Mouse (Mus musculus): ENCODE data around the gene Igf2bp1.
"Not testable (repeated sequence)": the region's sequence is repeated elsewhere in the genome, so short reads cannot be mapped to it uniquely, and the experiment has no call there.

Gene Igf2bp1

GRCm38 (mm10) chr11:95963304-95963703 is 42.4 kb downstream of the Igf2bp1 start:
- no peak for DNase-seq (ENCODE audit: low spot score)

DNA sequence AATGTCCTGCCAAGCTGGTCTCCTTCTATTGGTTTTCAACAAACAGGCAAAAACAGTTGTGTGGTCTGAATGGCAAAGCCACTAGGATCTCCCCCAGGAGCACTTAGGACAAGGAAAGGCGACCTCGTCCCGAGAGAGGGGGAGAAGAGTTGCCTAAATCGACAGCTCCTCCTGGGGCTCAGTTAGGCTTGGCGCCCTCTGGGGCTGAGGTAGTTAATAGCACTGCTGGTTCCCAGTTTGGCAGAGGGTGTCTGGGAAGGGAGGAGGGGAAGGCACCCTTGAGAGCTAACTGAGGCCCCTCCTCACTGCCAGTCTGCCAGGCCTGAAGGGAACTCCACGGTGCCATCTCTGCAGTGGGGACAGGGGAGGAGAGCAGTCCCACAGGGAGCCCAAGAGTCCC is 46.6 kb downstream of the Igf2bp1 start:
- DNase-seq (ENCODE audit: low spot score), result no peak

DNA sequence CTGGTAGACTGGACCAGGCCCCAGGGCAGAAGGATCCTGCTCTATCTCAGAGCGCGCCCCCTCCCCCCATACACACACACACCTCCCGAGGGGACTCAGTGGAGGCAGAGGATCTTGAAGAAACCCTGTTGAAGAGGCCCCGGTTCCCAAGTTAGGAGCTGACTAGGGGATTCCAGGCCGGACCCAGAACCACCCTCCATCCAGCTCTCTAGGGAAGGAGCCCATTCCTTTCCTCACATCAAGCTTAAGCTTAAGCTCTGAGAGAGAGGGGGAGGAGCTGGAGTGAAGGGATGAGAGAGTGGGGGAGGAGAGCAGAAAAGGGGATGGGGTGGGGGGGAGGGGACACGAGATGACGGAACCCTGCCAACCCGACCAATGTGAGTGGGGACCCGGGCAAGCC is 47.5 kb downstream of the Igf2bp1 start:
- DNase-seq (ENCODE audit: low spot score), result no peak

DNA sequence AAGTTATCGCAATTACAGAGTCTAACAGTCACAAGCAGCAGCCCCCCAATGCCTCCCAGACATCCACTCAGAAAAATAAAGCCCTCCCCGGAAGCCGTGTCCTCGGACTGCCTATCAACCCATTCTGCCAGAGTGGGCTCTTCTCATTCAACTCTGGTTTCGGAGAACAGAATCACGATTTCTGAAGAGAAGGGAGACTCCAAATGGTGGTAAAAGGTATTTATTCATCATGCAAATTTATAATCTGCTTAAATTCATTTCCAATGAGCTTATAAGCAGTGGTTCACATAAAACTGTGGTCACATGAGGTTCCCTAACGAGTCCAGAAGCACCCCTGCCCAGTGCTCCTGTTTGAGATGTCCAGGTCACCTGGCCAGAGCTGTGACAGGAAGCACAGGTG is 48.3 kb downstream of the Igf2bp1 start:
- DNase-seq (ENCODE audit: low spot score), result no peak

DNA sequence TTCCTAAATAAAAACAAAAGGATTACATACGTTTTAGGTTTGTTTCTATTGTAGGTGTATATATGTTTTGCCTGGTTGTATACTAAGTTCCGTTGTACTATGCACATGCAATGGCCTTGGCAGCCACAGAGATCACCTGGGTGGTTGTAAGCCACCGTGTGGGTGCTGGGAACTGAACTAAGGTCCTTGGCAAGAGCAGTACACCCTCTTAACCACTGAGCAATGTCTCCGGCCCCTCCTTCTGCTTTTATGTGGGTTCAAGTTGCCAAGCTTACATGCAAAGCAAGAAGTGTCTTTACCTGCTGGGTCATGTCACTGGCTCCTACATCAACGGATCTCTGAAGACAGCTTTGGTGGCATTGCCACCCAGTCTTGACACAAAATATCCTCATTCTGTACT is 52.4 kb downstream of the Igf2bp1 start:
- DNase-seq (ENCODE audit: low spot score), result no peak

DNA sequence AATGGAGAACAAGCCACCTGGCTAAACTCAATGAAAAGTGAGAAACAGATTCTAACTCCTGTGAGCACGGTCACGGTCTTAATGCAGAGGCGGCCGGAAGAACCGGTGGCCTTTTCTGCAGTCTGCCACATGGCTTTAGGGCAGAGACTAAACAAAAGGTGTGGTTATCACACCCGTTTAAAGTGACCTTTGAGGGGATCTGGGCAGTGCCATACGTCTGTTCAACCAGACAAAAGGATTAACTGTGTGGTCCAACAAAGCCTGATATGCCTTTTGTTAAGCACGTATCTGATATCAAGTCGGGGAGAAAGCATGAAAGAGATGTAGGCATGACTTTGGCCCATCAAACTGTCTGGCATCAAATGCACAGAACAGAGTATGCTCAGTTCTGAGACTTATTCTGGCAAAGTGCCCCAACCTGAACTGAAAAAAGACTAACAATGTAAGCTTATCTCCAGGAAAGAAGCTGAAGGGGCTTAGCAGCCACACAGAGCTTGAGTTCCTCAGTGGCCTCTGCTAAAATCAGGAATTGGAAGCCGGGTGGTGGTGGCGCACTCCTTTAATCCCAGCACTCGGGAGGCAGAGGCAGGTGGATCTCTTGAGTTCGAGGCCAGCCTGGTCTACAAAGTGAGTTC is 59.8 kb downstream of the Igf2bp1 start:
- DNase-seq (ENCODE audit: low spot score), result no peak

DNA sequence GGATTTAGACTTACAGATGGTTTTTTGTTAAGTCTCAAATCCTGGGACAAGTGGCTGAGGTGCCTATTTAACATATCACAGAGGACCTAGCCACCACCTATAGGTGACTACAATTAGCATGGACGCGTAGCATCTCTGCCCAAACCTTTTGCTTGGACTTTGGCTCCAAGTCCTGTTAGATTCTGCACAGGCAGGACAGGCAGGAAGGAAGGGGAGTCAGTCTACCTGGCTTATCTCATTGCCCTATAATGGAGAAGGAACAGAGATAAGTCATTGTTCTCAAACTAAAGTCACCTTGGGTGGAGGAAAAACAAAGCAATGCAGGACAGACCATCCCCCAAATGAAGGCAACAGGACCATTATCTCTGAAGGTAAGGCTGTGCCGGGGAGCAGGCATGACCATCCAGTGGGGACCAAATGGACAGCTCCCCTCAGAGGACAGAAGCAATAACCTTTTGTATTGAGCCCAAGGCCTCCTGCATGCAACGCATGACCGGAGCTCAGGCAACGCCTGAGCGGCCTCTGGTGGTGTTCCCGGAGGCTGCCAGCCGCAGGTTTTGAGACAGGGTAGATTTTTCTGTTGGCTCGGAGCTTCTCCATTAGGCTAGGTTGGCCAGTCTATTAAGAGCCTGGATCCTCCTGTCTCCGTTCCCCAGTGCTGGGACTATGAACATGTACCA is 65.8 kb downstream of the Igf2bp1 start:
- peak; percentile 16 for DNase-seq (ENCODE audit: low spot score)

GRCm38 (mm10) chr11:95936409-95936808 is 69.3 kb downstream of the Igf2bp1 start:
- no peak for DNase-seq (ENCODE audit: low spot score)

DNA sequence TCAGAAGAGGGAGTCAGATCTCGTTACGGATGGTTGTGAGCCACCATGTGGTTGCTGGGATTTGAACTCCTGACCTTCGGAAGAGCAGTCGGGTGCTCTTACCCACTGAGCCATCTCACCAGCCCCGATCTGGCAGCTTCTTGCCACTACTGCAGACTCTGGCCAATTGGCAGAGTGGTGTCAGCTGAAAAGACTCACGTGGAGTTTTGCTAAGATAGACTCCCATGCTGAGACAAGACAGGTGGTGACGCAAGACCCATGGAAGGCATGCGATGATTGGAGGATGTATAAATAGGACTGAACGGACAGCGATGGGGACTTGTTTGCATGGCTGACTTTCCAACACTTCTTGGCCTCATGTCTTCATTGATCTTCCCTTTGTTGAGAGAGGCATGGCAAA is 73.6 kb downstream of the Igf2bp1 start:
- not testable (repeated sequence) for DNase-seq (ENCODE audit: low spot score)

GRCm38 (mm10) chr11:95926398-95926797 is 79.3 kb downstream of the Igf2bp1 start:
- no peak for DNase-seq (ENCODE audit: low spot score)

- DNase-seq (ENCODE audit: low spot score), result no peak
Observed at GRCm38 (mm10) chr11:95925976-95926375, 79.8 kb downstream of the Igf2bp1 start.

GRCm38 (mm10) chr11:95924215-95924614 is 81.5 kb downstream of the Igf2bp1 start:
- DNase-seq (ENCODE audit: low spot score), result no peak

DNA sequence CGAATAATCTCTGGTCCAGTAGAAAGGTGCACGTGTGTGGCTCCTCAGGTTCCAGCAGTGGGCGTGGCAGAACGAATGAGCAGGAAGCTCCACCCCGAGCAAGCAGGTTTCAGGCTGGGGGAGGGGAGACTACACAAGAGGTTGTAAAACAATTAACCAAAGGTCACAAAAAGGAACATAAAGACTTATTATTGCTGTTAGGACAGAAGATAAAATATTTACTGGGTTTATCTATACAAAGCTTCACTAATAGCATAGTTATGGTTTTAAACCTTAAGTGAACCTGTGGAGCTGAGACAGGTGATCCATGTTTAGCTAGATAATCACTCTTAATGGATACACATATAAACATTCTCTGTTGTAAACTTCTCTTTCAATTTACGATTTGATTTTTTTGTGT is 82.3 kb downstream of the Igf2bp1 start:
- not testable (repeated sequence) for DNase-seq (ENCODE audit: low spot score)

GRCm38 (mm10) chr11:95921991-95922621 is 83.6 kb downstream of the Igf2bp1 start:
- no peak for DNase-seq (ENCODE audit: low spot score)

DNA sequence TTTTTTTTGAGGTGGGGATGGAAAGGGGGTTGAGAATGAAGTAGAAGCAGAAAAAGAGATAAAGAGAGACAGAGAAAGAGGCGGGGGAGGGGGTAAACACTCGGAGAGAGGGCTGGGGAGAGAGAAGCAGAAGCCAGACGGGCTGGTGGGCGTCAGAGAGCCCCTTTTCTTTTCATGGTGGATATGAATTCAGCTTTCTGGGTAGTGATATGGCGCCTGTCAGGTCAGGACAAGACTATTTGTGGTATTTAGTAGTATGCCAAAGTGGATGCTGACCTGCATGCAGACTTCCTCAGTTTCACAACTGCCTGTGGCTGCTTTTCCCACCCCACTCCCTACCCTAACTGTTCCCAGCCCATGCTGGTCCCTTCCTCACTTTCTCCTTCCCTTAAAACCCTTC is 89.3 kb downstream of the Igf2bp1 start:
- DNase-seq (ENCODE audit: low spot score), result no peak

DNA sequence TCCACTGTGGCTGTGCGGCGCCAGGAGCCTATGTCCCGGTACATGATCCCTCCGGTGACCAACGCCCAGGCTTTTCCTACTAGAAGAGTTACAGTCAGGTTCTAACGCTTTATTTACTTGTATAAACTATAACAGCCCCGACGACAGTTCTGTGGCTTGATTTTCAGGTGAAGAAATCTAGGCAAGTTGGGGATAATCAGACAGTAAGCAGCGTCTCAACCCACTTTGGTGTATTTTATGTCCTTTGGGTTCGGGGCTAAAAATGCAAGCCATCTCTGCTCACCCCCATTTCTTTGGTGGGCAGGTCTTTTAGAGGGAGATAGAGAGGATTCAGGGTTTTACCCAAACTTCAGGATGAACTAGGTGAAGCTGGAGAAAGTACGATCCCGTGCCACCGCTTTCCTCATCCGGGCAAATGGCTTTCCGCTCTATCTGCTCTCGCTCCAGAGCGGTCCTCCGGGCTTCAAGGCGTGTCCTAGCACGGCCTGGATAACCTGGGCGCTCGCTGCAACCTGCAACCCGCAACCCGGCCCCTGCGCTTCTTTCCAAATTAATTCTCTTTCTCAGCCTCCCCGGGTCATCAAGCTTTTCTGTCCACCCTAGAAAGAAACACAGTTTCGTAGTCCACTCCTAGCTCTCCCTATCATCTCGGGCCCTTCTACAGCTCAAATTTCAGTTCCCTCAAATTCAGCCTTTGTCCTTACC is 90.6 kb downstream of the Igf2bp1 start:
- DNase-seq (ENCODE audit: low spot score), result no peak

GRCm38 (mm10) chr11:95914571-95914991 is 91.2 kb downstream of the Igf2bp1 start, which contains the start of gene B4galnt2:
Gene B4galnt2, minus strand, starts transcription at chr11:95914891.
- DNase-seq (ENCODE audit: low spot score), result peak; percentile 5

- no peak for DNase-seq (ENCODE audit: low spot score)
Observed at GRCm38 (mm10) chr11:95913959-95914566, 91.7 kb downstream of the Igf2bp1 start.

GRCm38 (mm10) chr11:95911579-95911978 is 94.2 kb downstream of the Igf2bp1 start:
- no peak for DNase-seq (ENCODE audit: low spot score)

GRCm38 (mm10) chr11:95907805-95908524 is 97.8 kb downstream of the Igf2bp1 start:
- DNase-seq (ENCODE audit: low spot score), result no peak
